In the genomic region with DNA sequence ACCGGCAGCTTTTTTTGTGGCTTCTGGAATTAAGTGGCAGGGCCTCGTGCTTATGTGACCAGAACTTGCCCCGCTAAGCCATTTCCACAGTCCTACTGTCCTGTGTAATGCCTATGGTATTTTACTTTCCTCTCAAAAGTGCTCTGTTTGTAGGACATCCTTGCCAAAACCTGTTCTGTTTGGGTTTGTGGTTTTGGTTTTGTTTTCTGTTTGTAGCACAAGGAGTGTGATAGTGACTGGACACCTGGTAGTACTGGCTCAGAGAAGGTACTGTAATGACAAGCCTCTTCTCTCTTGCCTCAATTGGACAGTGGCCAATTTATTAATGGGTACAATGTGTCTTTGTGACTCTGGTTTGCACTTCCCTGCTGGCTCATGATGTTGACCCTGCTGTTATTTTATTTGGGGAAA, we compare ENCODE assay signal across 11 mouse cellular contexts.
DNase-seq lines count a peak whose midpoint lies in the region; ATAC-seq and TF ChIP-seq lines count a peak whose summit lies in the region.
"Had no signal": no experiment of that assay in that cellular context is flagged by ENCODE, and none has a peak within 500 bp of the region (broad histone marks: within the 10 kb centered on the region; RNA-seq: fewer than 3 reads in every experiment).

No protein-coding gene starts in this region.

- H3K9me3 ChIP-seq in kidney, embryonic 15.5 days (replicated peaks) = no peaks in the 10 kb centered on the region
- H3K9me3 ChIP-seq: embryonic facial prominence, embryonic 13.5 days; heart, embryonic 12.5 days; neural tube, embryonic 12.5 days had no signal

- H3K27me3 ChIP-seq in kidney, adult 2 months (replicated peaks; ENCODE audit: control insufficient read depth, insufficient read depth, low read length) = no peaks in the 10 kb centered on the region
- no peaks in the 10 kb centered on the region for H3K27me3 ChIP-seq in kidney, embryonic 15.5 days
- H3K27me3 ChIP-seq: embryonic facial prominence, embryonic 13.5 days; heart, embryonic 12.5 days; neural tube, embryonic 12.5 days had no signal

- no peak overlapping the region for H3K27ac ChIP-seq in kidney, adult 2 months (ENCODE audit: insufficient read depth, low read depth, low read length)
- no peak overlapping the region for H3K27ac ChIP-seq in kidney, embryonic 15.5 days
- H3K27ac ChIP-seq: embryonic facial prominence, embryonic 13.5 days; neural tube, embryonic 12.5 days had no signal

- no peak overlapping the region for H3K9ac ChIP-seq in kidney, embryonic 15.5 days
- H3K9ac ChIP-seq: embryonic facial prominence, embryonic 13.5 days; heart, embryonic 12.5 days; neural tube, embryonic 12.5 days had no signal

- no peak for ATAC-seq in kidney, embryonic 15.5 days (replicated peaks; ENCODE audit: low FRiP score)

- TF ChIP-seq POLR2A in kidney, adult 2 months (IDR thresholded peaks at IDR 0.05; ENCODE audit: low read depth, low read length) = no peak

- H3K4me2 ChIP-seq in kidney, embryonic 15.5 days = no peak overlapping the region
- H3K4me2 ChIP-seq: embryonic facial prominence, embryonic 13.5 days; heart, embryonic 12.5 days; neural tube, embryonic 12.5 days had no signal

- DNase-seq in kidney, adult 2 months = peak; percentile 4
- peak; percentile 37 for DNase-seq in A20 (ENCODE audit: low read depth, low spot score)
- peak; percentile 94 for DNase-seq in brain, adult 2 months (ENCODE audit: low read depth, low spot score)
- DNase-seq in fat pad, adult 2 months (ENCODE audit: extremely low read depth, low read depth, low spot score) = peak; percentile 59
- no peak for DNase-seq in natural killer cell, adult 2 months (ENCODE audit: low spot score in 2 of 2)
- no peak for DNase-seq in thymus, postnatal 36 days
- DNase-seq: kidney, postnatal 14 days had no signal

- H3K4me1 ChIP-seq in kidney, adult 2 months (ENCODE audit: control insufficient read depth, insufficient read depth, low read length) = no peaks in the 10 kb centered on the region
- H3K4me1 ChIP-seq in kidney, embryonic 15.5 days = no peaks in the 10 kb centered on the region
- H3K4me1 ChIP-seq: embryonic facial prominence, embryonic 13.5 days; neural tube, embryonic 12.5 days had no signal

- no peak overlapping the region for H3K4me3 ChIP-seq in kidney, adult 2 months (ENCODE audit: insufficient read depth, low read depth, low read length)
- H3K4me3 ChIP-seq in kidney, embryonic 15.5 days (replicated peaks) = no peak overlapping the region
- H3K4me3 ChIP-seq: embryonic facial prominence, embryonic 13.5 days; heart, embryonic 12.5 days; neural tube, embryonic 12.5 days had no signal

- TF ChIP-seq CTCF in kidney, adult 2 months (conservative IDR thresholded peaks at IDR 0.05; ENCODE audit: insufficient read depth, insufficient read length, low read depth, low read length) = no peak

- 91% methylated on average over 3 of the region's 3 CpGs for WGBS in kidney, adult 2 months
- WGBS in kidney, embryonic 15.5 days = 91% methylated on average over 3 of the region's 3 CpGs

- H3K36me3 ChIP-seq in kidney, adult 2 months (ENCODE audit: control insufficient read depth, insufficient read depth, low read length) = no peaks in the 10 kb centered on the region; the same call in 1 of the 2 replicates
- H3K36me3 ChIP-seq in kidney, embryonic 15.5 days = peaks cover 3% of the 10 kb centered on the region; the same call in 1 of the 2 replicates
- H3K36me3 ChIP-seq: embryonic facial prominence, embryonic 13.5 days; neural tube, embryonic 12.5 days had no signal

Comparison
In these comparisons a context has a peak if more than half of its experiments do, and no peak if none do; other contexts are left out.
1. DNase-seq: peak in kidney, adult 2 months (single experiment), A20 (single experiment), brain, adult 2 months (single experiment) and fat pad, adult 2 months (single experiment); none in natural killer cell, adult 2 months (0 of 2) and thymus, postnatal 36 days (0 of 2).